Mouse (Mus musculus) thymus, postnatal 25 days (tissue): Measurements from ENCODE around the gene Gm28305.
A peak's percentile ranks its signal among the peaks of the same experiment; 100 is the strongest.

Experiments
- DNase-seq: peaks from one replicate; pipeline ENCODE4 v3.0.0; 2022

The Gm28305 gene

DNA sequence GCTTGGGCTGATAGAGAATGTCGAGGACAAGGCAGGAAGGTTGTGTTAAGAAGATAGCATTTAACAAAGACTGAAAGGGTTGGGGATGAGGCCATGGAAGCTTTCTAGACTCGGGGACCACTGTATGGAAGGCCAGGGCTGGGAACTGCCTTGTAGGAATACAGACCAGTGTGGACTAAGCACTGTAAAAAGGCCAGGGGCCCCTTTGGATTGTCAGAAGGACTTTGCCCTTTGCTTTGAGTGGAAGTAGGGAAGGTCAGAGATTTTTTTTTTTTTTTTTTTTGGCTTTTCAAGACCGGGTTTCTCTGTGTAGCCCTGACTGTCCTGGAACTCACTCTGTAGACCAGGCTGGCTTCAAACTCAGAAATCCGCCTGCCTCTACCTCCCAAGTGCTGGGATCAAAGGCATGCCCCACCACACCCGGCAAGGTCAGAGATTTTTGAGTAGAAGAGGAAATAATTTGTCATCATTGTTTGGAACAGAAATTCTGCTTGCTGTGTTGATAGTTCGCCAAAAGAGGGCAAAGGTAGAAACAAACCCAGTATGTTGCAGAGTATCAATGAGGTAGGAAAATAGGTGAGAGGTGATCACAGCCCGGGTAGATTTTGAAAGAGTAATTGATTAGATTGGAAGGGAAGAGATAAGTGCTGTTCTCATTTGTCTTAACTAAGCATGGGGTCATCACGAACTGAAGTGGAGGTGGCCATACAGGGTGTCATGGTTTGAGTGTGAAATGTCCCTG is 30.6 kb downstream of the Gm28305 start:
- no peak for DNase-seq

DNA sequence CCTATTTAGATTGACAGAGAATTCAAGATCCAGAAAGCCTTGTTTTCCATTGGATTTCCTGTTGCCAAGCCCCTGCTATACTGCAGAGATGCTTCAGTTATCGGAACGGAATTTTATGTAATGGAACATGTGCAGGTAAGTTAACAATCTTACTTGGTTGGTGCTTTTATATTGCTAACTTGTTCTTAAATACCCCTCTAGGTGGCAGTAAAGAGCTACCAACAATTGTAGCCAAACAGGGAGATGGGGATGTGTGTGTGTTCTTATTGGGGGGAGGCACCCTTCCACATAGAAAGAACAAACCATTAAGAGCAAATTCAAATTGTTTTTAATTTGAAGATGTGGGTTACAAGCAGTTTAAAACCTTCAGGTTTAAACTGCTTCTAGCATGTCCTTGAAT is 35.3 kb downstream of the Gm28305 start:
- DNase-seq: no peak

DNA sequence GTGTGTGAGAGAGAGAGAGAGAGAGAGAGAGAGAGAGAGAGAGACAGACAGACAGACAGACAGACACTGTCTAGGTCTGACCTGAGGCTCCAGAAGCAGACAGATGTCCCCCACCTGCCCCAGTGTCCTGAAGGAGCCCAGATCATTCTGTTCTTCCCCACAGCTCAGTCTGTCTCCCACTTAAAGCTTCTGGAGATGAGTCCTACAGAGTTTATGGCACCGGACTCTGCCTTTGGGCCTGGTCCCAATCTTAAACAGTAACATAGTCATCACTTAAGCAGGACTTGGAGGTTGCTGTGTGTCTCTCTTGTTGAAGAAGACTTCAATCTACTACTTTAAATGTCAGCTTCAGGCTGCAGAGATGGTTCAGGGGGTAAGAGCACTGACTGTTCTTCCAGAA is 38.3 kb downstream of the Gm28305 start:
- DNase-seq: no peak

DNA sequence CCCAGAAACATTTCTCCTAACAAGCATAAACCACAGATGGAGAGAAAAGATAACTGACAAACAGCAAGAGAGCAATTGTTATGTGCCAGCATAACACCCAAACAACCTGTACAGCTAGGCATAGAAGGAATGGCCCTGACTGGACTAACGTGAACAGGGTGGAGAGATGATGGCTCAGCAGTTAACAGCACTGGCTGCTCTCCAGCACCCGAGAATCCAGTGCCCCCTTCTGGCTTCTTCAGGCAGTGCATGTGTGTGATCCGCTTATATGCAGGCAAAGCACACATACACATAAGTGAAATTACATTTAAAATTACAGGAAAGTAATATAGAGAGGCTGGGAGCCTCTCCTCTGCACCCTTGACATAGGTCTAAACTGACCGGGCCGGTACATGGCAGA is 38.9 kb downstream of the Gm28305 start:
- peak; percentile 55 for DNase-seq

DNA sequence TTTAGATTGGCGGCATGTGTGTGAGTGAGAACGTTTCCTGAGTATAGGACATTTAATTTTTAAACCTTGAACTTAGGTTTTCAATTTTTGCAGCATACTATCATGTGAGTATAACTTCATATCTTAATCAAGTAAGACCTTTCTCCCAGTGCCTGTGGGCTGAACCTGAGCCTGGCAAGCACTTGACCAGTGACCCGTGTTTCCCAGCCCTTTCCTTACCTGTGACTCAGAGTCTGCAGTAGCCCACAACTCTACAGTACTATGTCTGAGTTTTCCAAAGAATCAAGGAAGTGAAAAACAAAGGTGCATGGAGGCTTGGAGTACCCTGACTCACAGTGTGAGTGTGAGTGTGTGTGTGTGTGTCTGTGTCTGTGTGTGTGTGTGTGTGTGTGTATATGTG is 39.6 kb downstream of the Gm28305 start:
- DNase-seq: no peak

DNA sequence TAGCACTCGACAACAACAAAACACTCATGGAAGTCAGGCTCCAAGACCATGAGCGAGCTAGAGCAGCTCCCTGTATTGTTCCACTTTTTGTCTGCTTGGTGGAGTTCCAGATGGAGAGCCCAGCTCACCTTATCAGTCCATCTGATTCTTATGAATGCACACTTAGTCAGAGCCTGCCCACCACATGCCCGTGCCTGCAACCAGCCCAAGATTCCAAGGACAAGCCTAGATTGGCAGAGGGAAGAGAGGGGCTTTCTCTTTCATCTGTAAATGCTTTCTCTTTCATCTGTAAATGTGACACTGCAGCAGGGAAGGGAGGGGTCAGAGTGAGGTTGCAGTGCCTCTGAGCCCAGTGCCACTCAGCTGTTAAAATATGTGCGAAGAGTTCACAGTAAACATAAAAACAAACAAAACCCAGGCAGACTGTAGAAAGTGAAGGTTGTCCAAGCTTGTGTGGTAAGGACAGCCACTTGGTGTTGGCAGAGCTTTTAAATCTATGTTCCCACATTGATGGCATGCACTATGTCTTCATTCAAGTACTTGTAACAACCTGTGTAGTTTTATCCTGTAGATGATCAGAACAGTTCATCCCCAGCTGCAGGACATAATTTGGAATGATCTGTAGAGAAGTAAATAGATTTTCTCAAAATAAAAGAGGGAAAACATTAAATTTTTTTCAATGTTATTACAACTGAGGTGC is 45.4 kb downstream of the Gm28305 start:
- no peak for DNase-seq

DNA sequence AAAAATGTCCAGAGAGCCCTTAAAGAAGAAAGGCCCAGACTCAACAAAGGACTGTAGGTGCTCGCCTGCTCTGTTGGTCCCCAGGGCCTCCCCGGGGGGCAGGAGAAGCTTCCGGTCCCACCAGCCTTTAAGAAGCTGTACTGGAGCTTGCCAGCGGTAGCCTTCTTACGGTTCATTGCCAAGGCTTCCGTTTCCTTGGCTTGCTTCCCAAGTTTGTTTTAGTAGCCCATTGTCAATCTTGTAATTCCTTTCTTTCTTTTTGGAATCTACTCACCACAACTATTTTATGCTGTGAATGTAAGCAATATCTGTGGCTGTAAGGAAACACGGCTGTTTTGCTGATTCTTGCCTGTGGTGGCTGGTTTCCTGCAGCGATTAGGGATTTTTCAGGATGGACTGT is 48.1 kb downstream of the Gm28305 start:
- no peak for DNase-seq

DNA sequence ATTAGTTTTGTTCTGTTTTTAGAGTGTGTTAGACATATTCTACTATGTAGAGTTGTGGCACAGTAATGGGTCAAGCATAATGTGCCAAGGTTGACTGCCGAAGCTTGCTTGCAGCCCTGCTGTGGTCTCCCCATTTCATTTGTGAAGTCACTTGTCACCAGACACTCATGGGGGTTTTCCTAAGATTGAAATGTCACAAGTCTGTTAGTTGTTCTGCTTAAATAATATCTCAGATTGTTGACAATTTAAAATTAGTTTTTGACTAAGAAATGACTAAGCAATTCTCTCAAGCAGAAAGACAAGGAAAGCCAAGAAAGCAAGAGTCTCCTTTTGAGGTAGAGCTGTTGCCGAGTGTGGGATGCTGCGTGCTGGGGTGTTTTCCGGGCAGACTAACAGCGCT is 52.5 kb downstream of the Gm28305 start:
- no peak for DNase-seq

DNA sequence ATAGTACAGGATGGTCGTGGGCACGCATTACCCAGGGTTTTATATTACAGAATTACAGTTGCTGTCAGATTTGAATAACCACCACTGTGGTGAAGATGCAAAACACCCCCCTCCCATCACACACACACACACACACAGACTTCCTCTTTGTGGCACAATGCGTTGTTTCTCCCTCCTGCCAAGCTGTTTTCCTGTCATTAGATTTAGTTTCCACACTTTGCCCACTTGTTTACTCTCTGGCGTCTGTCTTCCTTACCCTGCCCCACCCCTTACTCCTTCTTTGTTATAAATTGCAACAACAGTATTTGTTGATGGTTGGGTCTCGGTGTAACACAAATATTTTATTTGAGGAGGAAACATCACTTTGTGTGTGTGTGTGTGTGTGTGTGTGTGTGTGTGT is 57.8 kb downstream of the Gm28305 start:
- DNase-seq: no peak

DNA sequence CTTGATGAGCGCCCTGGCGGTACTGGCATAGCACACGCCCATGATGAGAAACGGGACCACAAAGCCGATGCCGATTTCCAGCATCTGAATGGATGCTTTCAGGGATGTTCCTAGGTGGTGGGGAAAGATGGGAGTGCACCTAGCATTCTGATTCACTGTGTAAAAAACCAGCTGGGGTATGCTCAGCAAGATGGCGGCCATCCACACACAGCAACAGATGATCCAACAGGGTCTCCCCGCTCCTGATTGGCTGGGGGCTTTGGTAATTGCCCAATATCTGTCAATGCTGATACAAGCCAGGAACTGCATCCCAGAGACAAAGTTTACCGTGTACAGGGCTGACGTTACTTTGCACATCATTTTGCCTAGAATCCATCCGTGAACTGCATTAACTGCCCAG is 58.6 kb downstream of the Gm28305 start:
- DNase-seq: peak; percentile 2

DNA sequence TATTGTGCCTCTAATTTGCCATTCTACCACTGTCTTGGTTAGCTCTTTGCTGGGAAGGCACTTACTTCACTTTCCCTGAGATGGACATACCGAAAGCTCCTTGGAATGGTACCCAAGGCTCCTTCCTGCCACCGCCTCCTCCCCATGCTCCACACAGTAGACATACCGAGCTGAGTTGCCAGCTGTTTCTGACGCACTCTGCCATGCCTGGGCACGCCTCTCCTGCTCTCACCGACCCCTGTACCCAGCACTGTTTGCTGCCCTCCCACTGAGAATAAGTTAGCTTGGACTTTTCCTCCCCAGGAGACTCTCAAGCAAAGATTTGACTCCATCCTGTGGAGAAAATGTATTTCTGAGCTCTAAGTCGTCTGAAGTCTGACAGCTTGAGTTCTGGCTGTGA is 60.4 kb downstream of the Gm28305 start:
- no peak for DNase-seq

DNA sequence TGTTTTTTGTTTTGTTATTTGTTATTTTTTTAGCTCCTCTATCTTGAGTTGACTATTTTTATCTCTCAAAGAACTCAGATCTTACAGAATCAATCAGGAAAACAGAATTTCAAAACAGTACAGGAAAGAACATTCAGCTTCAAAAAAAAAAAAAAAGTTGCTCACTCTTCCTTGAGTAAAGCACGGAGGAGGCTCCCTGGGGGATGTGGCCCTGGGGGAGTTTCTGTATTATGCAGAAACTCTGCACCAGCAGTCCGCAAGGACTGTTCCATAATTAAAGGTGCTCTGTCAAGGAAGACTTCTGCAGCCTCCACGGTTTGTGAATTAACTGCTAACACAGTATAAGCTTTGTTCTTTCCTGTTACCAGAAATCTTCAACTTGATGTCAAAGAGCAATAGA is 61.0 kb downstream of the Gm28305 start:
- DNase-seq: no peak

DNA sequence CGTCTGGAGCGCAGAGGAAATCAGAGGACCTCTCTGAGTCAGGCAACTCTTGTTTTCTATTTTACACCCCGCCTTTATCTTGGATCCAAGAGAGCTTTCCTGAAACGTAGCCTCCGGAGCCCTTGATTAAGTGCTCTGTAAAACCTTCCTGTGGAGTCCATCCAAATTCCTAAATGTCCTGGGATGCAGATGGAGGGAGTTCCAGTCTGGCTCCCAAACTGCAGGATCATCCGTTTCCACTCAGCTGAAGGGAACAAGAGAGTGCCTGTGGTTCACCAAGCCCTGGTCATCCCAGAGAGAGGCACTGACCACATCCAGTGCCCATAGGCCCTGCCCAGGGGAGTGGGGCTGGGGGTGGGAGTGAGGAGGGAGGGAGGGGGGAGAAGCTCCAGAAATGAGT is 61.8 kb downstream of the Gm28305 start:
- no peak for DNase-seq

DNA sequence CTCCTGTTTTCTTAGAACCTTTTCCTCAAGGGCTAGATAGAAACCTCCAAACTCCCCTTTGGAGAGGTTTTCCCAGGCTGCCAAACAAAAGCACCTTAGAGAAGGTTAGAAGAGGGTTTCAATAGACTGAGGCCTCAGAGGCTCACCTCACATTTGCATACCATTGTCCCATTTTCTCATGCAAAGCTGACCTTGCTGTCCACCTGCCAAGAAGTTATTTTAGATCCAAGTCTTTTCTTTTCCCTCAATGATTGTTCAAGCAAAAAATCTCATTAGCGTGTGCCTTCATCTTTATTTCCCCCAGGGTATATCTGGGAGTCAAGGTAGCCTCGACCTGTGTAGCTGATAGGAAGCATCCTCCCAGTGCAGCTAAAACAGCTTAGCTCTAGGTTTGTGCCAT is 62.4 kb downstream of the Gm28305 start:
- no peak for DNase-seq

DNA sequence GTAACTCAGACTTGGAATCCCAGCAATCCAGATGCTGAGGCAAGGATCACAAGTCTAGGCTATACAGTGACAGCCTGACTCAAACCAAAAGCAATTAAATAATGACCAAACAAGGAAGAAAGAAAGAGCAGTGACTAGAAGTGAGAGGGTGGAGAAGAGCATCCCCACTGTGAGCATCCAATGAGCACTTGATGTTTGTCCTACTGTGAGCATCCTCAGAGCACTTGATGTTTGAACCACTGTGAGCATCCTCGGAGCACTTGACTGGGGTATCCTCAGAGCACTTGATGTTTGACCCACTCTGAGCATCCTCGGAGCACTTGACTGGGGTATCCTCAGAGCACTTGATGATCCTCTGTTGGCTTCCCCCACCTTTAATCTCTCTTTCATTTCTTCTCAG is 64.5 kb downstream of the Gm28305 start:
- DNase-seq: no peak

DNA sequence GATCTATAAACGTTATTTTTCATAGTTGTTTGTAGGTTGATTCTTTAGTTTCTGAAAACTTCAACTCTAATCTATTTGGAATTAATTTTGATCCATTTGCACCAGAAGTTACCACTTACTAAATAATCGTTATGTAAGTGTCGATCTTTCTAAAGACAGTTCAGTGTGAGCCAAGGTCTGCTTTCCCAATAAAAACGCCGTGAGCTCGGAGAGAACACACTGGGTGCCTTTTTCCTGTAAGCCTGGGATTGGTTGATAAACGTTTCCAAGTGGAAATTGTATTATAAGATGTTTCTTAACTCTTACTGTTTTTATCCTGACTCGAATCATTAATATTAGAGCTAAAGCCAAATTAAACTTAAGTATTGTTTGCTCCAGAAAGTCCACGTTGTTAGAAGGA is 66.5 kb downstream of the Gm28305 start:
- no peak for DNase-seq

DNA sequence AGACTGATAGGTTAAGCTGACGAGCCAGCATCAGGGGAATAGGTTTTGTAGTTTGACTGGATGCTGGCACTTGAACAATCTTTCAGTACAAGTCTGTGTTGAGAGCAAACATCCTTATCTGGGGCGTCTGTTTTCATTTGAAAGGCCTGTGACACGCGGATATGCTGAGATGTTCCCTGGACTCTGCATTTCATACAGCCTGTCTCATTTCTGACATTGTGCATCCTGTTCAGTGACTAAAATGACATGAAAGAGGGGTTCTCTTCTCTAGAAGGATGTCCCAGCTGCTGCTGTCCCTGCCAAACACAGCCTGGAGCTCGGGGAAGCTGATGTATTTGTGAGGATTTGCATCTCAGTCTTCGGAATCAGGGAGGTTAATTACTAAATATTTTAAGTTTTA is 67.0 kb downstream of the Gm28305 start:
- DNase-seq: no peak

DNA sequence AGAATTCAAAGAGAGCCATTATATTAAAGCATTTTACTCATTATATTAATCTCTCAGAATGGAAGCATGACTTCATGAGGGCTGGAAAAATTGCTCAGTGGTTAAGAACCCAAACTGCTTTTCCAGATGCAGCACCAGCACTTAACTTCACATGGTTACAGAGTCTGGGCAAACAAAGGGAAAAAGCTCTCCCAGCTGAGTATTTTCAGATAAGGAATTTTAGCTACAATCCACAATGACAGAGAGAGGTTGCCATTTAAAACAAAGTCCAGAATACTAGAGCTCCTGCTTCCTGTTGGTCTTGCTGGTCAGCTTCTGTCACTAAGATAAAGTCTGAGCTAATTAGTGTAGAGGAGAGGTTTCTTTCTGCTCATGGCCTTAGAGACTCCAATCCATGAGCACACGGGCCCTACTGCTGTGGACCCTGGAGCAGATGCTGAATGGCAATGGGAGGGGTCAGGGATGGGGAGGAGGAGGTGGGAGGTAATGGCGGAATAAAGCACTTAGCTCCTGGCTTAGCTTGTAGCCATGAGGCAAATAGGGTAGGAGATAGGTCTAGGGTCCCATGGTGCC is 68.2 kb downstream of the Gm28305 start:
- DNase-seq: no peak

DNA sequence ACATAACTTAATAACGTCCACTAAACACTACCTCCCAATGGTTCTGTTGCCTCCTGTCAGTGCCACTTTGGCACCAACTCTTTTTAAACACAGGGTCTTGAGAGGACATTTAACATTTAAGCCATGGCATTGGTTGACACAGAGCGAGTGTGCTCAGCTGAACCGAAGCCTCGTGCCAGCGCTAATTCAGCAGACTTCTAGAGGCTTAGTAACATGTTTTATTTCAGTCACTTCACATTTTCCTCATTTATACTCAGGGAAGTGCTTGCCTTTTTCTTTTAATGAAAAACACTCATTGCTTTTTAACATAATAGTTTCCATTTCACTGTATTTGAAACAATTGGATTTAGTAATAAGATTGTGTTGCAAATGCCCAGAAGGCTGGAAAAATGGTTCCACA is 68.7 kb downstream of the Gm28305 start:
- no peak for DNase-seq

DNA sequence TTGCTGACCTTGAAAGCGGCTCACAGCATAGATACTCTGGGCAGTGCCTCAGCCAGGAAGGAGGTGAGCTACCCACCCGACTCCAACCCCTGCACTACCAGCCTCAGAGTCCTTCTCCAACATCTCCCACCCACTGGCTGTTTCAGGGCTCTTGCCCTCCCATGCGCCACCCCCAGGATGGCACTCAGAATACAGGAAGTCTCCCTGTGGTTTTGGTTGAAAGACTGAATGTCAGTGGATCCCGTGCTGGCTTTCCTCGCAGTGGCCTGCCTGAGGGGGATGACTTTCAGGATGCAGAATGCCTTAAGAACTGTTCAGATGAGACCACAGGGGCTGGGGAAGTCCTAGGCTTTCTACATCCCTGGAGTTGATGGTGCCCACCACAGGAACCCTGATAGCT is 82.6 kb downstream of the Gm28305 start:
- DNase-seq: no peak

DNA sequence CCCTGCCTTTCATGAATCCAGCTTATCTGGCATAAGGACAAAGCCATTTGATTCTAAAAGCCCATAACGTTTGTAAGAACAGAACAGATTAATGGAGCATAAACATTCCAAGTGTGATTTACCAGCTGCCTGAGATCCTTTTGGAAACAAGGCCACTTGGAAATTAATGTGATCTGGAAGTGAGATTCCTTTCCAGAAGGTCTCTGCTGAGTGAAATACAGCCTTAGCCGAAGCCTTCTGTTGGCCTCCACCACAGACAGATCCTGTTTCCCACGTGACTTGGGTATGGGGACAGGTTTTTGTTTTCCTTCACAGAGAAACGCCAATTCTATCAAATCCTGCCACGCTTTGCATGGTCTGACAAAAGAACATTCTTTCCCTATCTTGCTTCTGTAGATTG is 83.2 kb downstream of the Gm28305 start:
- DNase-seq: no peak
